Mouse (Mus musculus) hindbrain, embryonic 16.5 days (tissue): Measurements from ENCODE around the gene Lrrc45. TPM values are rescaled to one million over a fixed set of nuclear protein-coding genes. Genes with fewer than 3 reads are reported as not detected.
"Not testable (repeated sequence)": the region's sequence is repeated elsewhere in the genome, so short reads cannot be mapped to it uniquely, and the experiment has no call there.

Experiments
- ATAC-seq: fragments of 200-750 bp; cut with Nextera tagmentation; 2 replicates; pipeline ENCODE4 v1.8.0; 2017; ENCODE audit warnings: moderate TSS enrichment, moderate library complexity
- H3K27ac ChIP-seq: fragments of 300-500 bp; sonication (generic); 2 replicates; pipeline ENCODE4 v1.5.1; 2014; ENCODE audit warnings: low read depth, mild to moderate bottlenecking, control low read depth, low read length, moderate library complexity
- H3K27me3 ChIP-seq: fragments of 300-500 bp; sonication (generic); replicated peaks from 2 replicates; pipeline ENCODE4 v1.6.1; 2014; ENCODE audit warnings: low read length; ENCODE audit not compliant: control insufficient read depth, insufficient read depth
- H3K36me3 ChIP-seq: fragments of 300-500 bp; sonication (generic); 2 replicates; pipeline ENCODE4 v1.6.1; 2014; ENCODE audit warnings: mild to moderate bottlenecking, low read length, moderate library complexity, mixed read lengths; ENCODE audit not compliant: control insufficient read depth, insufficient read depth
- H3K4me1 ChIP-seq: fragments of 300-500 bp; sonication (generic); 2 replicates; pipeline ENCODE4 v1.6.1; 2014; ENCODE audit warnings: low read depth, low read length; ENCODE audit not compliant: control insufficient read depth, insufficient read depth
- H3K4me2 ChIP-seq: fragments of 300-500 bp; sonication (generic); 2 replicates; pipeline ENCODE4 v1.6.1; 2014; ENCODE audit warnings: mild to moderate bottlenecking, low read length, control low read depth, moderate library complexity
- H3K4me3 ChIP-seq: fragments of 300-500 bp; sonication (generic); 2 replicates; pipeline ENCODE4 v1.5.1; 2014; ENCODE audit warnings: mild to moderate bottlenecking, low read length, control low read depth, moderate library complexity
- H3K9ac ChIP-seq: fragments of 300-500 bp; sonication (generic); 2 replicates; pipeline ENCODE4 v1.6.1; 2014; ENCODE audit warnings: low read depth, mild to moderate bottlenecking, control low read depth, low read length, moderate library complexity
- H3K9me3 ChIP-seq: fragments of 300-500 bp; sonication (generic); 2 replicates; pipeline ENCODE4 v1.6.1; 2014; ENCODE audit warnings: mild to moderate bottlenecking, low read length, moderate library complexity; ENCODE audit not compliant: control insufficient read depth
- WGBS: fragments of 180-500 bp; shearing (Covaris S2); extraction: QIAGEN DNeasy Blood & Tissue Kit; methylation state at CpG from one replicate; pipeline ENCODE4 v1.1.7; 2014; 5-methylcytosine and 5-hydroxymethylcytosine counted together
- polyA plus RNA-seq: library from polyadenylated mRNA; unstranded; fragments of >200 nt; fragmentation: Nextera tagmentation; extraction: Ambion mirVana; gene quantifications from 2 replicates; pipeline ENCODE4 v1.2.1, GENCODE M21; 2015

Gene Lrrc45
- polyA plus RNA-seq, 1 experiment from 2014 or later, result 73.4 TPM

DNA sequence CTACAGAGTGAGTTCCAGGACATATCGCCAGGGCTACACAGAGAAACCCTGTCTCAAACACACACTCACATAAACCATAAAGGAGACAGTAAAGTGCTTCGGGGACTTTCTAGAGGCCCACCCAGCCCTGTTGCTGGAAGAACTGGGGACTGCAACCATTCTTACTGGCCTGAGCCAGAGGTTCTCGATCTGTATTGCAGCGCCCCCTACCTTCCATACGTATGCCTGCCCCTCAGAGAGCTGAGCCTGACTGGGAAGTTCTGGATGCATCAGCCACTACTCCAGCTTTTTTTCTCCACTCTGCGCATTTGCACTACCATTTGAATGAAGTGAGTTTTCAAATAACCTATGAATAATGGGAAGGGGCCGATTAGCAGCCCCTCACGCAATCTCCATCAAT lies 35.7 kb downstream of the Lrrc45 start:
- H3K4me2 ChIP-seq, result no peak overlapping the region
- no peak for ATAC-seq
- WGBS, result 61% methylated on average over 8 of the region's 8 CpGs

DNA sequence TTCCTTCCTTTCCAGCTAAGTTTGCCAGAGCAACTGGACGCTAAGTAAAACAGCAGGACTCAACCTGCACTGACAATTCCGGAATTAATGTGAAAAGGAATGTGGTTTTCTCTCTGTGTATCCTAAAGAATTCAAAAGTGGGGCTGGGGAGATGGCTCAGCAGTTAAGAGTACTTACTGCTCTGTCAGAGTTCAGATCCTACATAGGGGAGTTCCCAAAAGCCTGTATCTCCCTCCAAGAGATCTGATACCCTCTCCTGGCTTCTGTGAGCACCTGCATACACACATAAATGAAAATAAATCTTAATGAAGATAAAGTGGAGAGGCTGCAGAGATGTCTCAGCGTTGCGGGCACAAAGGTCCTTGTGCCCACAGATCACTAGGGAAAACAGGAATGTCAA lies 37.9 kb downstream of the Lrrc45 start:
- no peak overlapping the region for H3K4me3 ChIP-seq
- no peaks in the 10 kb centered on the region for H3K4me1 ChIP-seq
- no peaks in the 10 kb centered on the region for H3K27me3 ChIP-seq
- H3K36me3 ChIP-seq, result no peaks in the 10 kb centered on the region
- no peak for ATAC-seq
- no peak overlapping the region for H3K4me2 ChIP-seq
- whole genome bisulfite sequencing, result 75% methylated on average over 4 of the region's 4 CpGs
- H3K9me3 ChIP-seq, result no peaks in the 10 kb centered on the region
- H3K27ac ChIP-seq, result no peak overlapping the region
- H3K9ac ChIP-seq, result no peak overlapping the region

More for the DNA sequence above, 35.7 kb downstream of the Lrrc45 start:
- Histone ChIP-seq H3K27me3 (no peaks in the 10 kb centered on the region), H3K27ac (no peak overlapping the region), H3K9me3 (no peaks in the 10 kb centered on the region), H3K9ac (no peak overlapping the region), H3K4me3 (no peak overlapping the region), H3K4me1 (no peaks in the 10 kb centered on the region), H3K36me3 (no peaks in the 10 kb centered on the region)

DNA sequence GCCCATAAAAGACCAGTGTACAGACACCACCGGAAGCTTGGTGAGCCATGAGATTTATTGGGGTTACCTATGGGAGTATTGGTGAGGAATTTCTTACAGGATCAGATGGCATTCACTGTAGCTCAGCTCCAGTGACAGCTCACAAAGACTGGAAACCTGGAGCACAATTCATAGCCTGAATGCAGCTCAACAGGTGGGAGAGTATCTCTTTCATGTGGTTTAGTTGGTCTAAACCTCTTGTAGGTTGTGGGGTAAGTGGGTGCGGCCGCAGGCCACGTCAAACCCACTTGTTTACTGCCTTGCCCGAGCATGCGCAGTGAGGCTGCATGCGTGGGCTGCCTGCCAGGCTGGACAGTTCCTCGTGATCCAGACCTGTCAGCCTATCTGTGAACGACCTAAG lies 46.5 kb downstream of the Lrrc45 start:
- no peak for ATAC-seq
- H3K27ac ChIP-seq, result no peak overlapping the region
- H3K4me1 ChIP-seq, result no peaks in the 10 kb centered on the region
- H3K36me3 ChIP-seq, result no peaks in the 10 kb centered on the region
- no peaks in the 10 kb centered on the region; the same call in none of the 2 replicates for H3K27me3 ChIP-seq
- no peak overlapping the region for H3K4me3 ChIP-seq
- H3K4me2 ChIP-seq, result no peak overlapping the region
- peaks cover 12% of the 10 kb centered on the region for H3K9me3 ChIP-seq
- 90% methylated on average over 9 of the region's 9 CpGs for WGBS
- no peak overlapping the region for H3K9ac ChIP-seq

DNA sequence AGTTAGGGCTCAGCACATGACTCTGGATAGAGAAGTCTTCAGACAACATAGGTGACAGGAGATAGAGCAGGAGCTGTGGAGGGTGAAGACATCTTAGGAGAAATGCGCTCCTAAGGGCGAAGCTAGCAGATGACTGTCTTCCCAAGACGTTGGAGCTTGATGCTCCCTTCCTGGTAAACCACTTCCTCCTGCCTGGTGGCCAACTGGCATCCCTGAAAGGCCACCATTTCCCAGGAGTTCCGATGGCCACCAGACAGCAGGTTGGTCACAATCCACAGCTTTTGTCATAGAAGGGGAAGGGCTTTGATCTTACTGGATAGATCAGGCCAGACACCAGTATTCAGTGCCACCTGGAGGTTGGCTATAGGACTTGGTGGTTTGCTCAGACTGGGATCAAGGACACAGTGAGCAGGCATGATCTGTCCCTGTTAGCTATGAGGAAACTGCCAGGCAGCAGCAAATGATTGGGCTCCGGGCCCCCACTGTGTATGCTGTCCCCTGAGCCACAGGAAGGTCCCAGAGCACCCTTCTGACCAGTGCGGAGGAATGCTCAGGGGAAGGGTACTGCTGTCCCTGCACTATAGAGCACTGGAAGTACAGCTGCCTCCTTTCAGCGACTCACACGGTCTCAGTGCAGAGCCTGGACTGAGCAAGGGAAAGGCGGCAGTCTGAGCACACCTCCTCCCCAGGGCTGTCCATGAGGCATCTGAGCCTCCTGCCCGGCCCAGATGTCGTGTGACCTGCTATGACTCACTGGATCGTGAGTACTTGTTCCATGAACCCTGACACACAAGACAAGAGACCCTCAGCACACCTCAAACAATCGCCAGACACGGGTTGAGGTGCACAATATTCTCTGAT lies 48.3 kb downstream of the Lrrc45 start:
- no peak for ATAC-seq
- Histone ChIP-seq H3K4me1 (no peaks in the 10 kb centered on the region), H3K27me3 (no peaks in the 10 kb centered on the region; the same call in none of the 2 replicates), H3K4me3 (no peak overlapping the region), H3K4me2 (no peak overlapping the region), H3K9ac (no peak overlapping the region), H3K27ac (no peak overlapping the region), H3K9me3 (peaks cover 12% of the 10 kb centered on the region), H3K36me3 (no peaks in the 10 kb centered on the region)
- WGBS, result 75% methylated on average over 14 of the region's 14 CpGs

DNA sequence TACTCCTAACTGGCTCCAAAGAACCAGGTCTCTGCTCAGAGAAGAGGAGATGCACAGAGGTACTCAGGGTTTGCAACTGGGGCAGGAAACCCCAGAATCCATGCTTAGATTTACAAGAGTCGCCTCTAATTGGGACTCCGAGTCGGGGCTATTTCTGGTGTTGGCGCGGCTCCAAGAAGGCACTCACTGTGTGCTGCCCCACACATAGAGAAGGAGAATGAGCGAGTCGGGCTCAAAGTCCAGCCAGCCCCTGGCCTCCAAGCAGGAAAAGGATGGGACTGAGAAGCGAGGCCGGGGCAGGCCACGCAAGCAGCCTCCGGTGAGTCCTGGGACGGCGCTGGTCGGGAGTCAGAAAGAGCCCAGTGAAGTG lies 48.9 kb downstream of the Lrrc45 start, which contains the start of gene Hmga1b:
Hmga1b (plus strand) TSS at position 123 of the 370 bp plus-strand sequence.
- H3K9me3 ChIP-seq, result peaks cover 11% of the 10 kb centered on the region
- not testable (repeated sequence) for H3K4me2 ChIP-seq, H3K4me3 ChIP-seq, H3K27ac ChIP-seq, H3K27me3 ChIP-seq, H3K9ac ChIP-seq, ATAC-seq, H3K36me3 ChIP-seq, H3K4me1 ChIP-seq
- WGBS, result 18% methylated on average over 14 of the region's 14 CpGs

DNA sequence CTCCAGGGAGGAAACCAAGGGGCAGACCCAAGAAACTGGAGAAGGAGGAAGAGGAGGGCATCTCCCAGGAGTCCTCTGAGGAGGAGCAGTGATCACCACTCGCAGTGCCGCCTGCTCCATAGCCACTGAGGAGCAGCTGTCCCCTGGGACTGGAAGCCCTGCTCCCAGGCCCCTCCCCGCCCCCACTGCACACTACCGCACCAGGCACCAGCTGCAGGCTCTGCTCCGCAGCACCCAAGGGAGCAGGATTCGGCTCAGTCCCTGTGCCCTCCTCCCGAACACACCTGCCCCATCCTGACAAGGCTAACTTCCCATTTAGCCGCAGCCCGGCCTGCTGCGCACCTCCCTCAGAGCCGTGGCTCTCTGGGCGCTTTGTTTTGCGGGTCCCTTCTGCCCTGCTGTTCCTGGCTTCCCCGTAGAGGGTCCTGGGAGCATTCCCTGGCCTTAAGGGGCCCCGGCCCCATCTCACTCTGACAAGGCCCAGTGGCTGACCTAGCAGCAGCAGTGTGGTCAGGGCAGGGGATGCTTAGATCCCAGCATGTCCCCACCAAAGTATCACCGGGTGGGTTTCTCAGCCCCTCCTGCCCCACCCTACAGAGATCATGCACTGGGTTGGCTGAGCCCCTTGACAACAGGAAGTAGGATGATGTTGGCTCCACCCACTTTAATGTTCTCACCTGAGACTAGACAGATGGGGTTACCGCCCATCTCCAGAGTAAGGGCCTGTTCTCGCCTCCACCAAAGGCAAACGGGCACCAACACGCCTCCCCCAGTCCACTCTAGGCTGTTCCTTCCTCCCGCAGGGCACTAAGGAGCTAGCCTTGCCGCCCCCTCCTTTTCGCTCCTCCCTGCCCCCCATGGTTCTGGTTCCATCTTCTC lies 49.6 kb downstream of the Lrrc45 start:
- H3K27ac ChIP-seq, H3K9ac ChIP-seq, H3K9me3 ChIP-seq, H3K4me1 ChIP-seq, H3K4me3 ChIP-seq, H3K4me2 ChIP-seq, H3K27me3 ChIP-seq, H3K36me3 ChIP-seq: not testable (repeated sequence)
- ATAC-seq, result peak; percentile 34
- WGBS, result 5% methylated on average over 6 of the region's 23 CpGs

DNA sequence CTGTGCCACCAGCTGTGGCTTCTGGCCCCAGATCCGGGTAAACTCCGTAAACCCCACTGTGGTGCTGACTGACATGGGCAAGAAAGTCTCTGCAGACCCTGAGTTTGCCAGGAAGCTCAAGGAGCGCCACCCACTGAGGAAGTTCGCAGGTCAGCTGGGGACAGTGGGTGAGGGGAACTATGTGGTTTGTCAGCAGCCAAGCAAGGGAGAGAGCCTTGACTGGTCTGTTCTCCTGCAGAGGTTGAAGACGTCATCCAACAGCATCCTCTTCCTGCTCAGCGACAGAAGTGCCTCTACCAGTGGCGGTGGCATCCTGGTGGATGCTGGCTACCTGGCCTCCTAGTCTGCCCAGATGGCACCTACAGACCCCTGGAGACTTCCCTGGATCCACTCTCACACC lies 53.3 kb downstream of the Lrrc45 start:
- not testable (repeated sequence) for ATAC-seq, H3K36me3 ChIP-seq
- 73% methylated on average over 3 of the region's 7 CpGs for WGBS

DNA sequence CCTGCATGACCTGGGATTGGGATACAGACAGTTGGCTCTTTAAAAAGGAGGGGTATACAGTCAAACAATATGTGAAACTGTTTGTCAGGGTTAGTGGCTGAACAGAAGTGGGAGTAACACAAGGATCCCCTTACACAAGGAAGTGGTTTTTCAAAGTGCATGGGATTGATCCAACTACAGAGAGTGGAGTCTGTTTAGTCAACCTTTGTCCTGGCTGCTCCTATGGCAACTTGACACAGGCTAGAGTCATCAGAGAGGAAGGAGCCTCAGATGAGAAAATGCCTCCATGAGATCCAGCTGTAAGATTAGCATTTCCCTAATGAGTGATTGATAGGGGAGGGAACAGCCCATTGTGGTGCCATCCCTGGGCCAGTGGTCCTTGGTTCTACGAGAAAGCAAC lies 54.5 kb downstream of the Lrrc45 start:
- Histone ChIP-seq H3K27ac (no peak overlapping the region), H3K36me3 (no peaks in the 10 kb centered on the region), H3K4me3 (no peak overlapping the region), H3K4me2 (no peak overlapping the region), H3K9me3 (no peaks in the 10 kb centered on the region), H3K4me1 (no peaks in the 10 kb centered on the region), H3K9ac (no peak overlapping the region), H3K27me3 (no peaks in the 10 kb centered on the region; the same call in 1 of the 2 replicates)
- ATAC-seq, result no peak
- 50% methylated on average over 1 of the region's 1 CpGs for WGBS

More for the DNA sequence above, 53.3 kb downstream of the Lrrc45 start:
- not testable (repeated sequence) for H3K9me3 ChIP-seq, H3K27me3 ChIP-seq, H3K9ac ChIP-seq, H3K4me2 ChIP-seq, H3K4me1 ChIP-seq, H3K4me3 ChIP-seq, H3K27ac ChIP-seq
